Mouse (Mus musculus): ENCODE data around the gene Olfr1413. TPM values are rescaled to one million over a fixed set of nuclear protein-coding genes. Genes with fewer than 3 reads are reported as not detected.

Gene Olfr1413
- not detected in 2 replicates for total RNA-seq (2015)
- not detected in 2 replicates for total RNA-seq (2017)

DNA sequence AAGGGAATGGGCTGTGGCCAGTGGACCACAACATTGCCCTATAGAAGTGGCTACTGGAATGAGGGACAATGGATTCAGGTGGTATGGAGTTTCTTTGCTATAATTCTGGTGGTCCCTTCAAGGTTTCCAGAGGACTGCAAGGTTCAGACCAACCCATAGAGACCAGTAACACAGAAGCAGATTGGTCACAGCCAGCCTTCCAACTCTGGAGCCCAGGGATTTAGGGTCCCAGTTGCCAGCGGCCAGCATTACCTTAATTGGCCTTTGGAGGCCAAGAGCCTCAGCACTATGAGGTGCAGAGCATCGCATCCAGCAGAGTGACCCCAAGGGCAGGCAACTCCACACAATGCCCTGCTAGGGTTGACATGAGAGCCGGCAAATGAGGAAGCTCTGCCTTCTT is at the start of gene Olfr1413:
Gene Olfr1413 (plus strand): TSS at position 301 of the 400 bp plus-strand sequence.
- ATAC-seq (replicated peaks; ENCODE audit: poor library complexity) = no peak

DNA sequence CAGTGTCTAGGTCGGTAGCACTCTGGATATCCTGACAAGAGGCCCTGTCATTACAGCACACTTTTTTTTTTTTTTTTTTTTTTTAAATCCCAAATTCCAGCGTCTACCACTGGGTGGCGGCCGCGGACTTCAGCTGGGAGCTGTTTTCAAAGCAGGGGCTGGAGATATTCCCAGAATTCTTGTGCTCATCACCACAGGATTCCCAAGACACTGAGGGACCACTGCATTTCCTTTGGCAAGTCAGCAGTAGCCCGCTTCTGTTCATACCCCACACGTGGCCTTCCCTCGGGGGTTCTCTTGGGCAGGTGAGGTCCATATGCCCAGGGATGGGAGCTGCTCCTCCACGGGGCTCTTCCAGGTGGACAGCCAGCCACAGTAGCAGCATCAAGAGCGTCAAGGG is 49.7 kb upstream of the Olfr1413 start:
- ATAC-seq (replicated peaks; ENCODE audit: poor library complexity) = peak; percentile 55; the same call in 1 of the 2 replicates

DNA sequence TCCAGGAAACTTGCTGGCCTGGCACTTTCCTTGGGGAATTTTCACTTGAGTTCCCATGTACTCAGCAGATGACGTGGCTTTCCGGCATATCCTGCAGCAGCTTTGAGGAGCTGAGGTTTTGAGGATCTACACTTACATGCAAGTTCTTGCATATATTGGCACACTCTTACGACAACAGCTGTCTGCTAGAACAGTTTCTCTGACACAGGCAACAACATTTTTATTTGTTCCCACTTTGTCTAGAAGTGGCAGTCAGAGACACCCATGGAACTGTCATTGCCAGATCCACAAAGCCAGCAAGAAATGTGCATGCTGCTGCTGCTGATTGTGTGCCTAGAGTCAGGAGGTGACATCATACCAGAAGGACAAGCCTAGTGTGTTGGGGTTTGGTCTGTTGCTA is 47.4 kb upstream of the Olfr1413 start:
- no peak for ATAC-seq (replicated peaks; ENCODE audit: poor library complexity)

DNA sequence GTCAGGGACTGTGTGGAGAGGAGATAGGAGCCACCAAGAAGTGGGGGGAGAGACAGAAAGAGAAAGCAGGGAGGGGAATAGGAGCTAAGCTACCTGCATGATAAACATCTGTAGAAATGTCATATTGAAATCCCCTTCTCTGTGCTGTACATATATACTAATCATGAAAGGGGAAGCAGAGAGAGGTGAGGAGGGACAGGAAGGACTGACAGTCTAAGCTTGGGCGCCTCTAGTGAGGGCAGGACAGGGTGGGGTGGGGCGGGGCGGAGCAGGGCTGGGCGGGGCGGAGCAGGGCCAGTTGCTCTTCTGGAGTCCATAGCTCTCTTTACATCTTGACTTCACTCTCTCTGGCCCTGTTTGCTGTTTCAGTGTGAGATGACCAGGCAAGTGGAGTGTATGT is 34.1 kb upstream of the Olfr1413 start:
- ATAC-seq (replicated peaks; ENCODE audit: poor library complexity) = peak; percentile 60; the same call in 1 of the 2 replicates

DNA sequence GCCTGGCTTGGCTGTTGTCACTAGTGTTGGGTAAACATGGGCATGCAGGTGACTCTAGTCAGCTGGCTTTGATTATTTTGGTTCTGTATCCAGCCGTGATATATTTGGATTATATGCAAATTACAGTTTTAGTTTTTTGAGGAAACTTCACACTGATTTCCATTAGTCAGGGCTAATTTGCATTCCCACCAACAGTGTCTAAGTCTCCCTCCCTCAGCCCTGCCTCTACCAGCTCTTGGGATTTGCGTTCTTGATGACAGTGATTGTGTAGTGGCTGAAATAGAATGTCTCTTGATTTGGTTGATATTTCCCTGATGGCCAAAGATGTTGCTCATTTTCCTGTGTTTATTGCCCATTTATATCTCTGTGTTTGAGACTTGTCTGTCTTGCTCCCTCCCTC is 32.1 kb upstream of the Olfr1413 start:
- no peak for ATAC-seq (replicated peaks; ENCODE audit: poor library complexity)

DNA sequence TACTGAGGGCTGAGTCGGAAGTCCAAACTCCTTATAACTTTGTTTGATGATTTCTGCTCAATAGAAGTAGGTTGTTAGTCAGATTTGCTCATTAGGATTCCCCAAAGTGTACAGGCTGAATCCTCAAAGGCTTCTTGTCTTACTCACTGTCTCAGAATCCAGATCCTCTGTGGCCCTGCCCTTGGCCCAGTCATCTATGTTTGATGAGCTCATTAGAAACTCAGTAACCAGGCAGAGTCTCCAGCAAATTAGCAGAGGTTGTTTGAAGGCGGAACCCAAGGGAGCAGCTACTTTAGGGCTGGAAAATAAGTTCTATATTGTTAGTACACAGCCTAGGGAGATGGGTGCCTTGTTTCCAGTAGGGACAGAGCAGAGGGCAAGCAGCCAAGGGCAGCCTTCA is 25.2 kb upstream of the Olfr1413 start:
- no peak for ATAC-seq (replicated peaks; ENCODE audit: poor library complexity)

DNA sequence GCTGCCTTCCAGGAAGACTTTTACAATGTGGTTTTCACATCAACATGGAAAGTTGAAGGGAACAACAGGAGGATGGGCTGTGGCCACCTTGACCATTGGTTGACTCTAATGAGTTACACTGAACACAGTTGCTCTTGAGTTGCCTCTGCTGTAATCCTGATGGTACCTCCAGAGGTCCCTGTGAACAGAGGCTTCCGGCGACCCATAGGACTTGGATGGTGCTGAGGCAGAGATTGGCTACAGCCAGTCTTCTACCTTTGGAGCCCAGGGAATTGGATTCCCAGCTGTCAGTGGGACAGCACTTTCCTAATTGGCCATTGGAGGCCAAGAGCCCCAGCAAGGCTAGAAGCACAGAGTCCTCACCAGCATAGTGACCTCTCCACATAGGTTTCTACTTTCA is 14.4 kb downstream of the Olfr1413 start, which contains the start of gene Olfr1412:
Gene Olfr1412 (plus strand): TSS at position 301 of the 400 bp plus-strand sequence.
- no peak for ATAC-seq (replicated peaks; ENCODE audit: poor library complexity)

DNA sequence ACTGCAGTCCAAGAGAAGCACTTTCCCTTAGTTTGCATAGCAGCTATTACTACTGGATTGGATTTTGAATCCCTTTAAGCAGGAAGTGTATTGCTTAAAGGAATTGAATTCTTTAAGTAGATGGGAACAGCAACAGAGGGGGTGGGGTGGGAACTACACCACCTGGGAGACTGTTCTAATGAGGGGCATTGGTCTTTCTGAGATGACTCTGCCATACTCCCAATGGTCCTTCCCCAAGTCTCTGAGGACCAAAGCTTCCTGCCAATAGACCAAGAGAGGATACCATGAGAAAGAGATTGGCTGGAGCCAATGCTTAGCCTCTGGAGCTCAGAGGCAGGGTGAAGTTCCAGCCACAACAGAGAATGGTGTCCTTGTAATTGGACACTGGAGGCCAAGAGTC is 23.0 kb downstream of the Olfr1413 start, which contains the start of gene Olfr1411:
Gene Olfr1411 (plus strand): TSS at position 301 of the 400 bp plus-strand sequence.
- no peak for ATAC-seq (replicated peaks; ENCODE audit: poor library complexity)

DNA sequence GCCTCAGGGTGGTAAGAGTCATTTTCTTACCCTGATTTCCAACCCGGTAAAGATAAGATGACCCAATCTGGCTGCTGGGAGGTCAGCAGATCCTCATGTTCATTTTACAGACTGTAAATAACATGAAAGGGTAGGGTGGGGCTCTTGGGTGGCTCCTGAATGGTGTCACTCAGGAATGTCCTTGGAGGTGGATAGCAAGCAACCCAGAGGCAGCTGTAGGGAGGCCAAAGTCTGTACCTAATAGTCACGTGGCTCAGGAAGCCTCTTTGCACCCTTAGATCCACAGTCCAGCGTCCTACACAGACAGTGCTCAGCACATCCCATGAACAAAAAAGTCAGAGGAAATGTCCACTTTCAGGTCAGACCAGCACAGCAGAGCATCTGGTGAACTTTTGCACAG is 24.9 kb downstream of the Olfr1413 start:
- no peak for ATAC-seq (replicated peaks; ENCODE audit: poor library complexity)

DNA sequence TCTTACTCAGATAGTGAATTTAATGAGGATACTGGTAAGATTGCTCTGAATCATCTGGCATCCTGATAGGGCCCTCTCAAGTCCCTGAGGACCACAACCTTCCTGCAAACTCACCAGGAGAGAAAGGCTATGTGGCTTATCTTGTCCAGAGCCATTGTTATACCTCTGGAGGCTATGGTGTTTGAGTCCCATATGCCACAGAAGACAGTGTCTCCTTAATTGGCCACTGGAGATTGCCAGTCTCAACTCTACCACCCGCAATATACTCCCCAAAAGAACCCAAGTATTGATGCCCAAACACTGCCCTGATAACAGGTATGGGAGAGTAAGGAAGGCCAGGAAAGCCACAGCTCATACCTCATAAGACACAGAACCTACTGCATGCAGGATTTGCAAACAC is 34.4 kb downstream of the Olfr1413 start, which contains the start of gene Olfr1410:
Gene Olfr1410 (plus strand): TSS at position 301 of the 400 bp plus-strand sequence.
- ATAC-seq (replicated peaks; ENCODE audit: poor library complexity) = no peak

DNA sequence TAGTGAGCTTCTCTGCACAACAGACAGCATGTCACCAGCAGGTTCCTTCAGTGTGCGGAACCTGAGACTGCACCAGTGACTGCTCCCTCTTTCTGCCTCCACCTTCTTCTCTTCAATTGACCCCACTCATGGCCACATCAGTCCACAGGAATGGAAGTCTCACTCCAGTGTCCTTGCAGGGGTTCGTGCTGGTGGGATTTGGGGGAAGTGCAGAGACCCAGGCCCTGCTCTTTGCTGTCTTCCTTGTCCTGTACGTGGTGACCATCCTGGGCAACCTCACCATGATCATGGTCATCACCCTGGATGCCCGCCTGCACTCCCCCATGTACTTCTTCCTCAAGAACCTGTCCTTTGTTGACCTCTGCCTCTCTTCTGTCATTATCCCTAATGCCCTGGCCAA is 36.6 kb downstream of the Olfr1413 start:
- no peak for ATAC-seq (replicated peaks; ENCODE audit: poor library complexity)

DNA sequence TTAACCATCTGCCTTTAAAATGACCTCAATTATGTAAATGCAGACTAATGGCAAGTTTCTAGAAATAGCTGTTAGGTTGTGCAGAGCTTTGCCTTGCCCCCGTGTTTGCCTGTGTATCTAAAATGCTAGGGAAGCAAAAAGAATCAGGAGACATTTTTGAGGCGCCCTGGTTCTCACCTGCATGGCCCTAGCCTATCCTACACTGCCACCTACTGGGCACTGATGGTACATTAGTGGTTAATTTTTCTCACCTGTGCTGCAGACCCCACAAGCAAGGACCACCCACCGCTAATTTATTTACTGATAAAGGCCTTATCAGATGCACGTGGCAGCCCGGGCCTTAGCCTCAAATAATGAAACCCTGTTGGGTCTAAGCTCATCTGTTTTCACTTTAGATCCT is 39.9 kb downstream of the Olfr1413 start:
- ATAC-seq (replicated peaks; ENCODE audit: poor library complexity) = peak; percentile 76

DNA sequence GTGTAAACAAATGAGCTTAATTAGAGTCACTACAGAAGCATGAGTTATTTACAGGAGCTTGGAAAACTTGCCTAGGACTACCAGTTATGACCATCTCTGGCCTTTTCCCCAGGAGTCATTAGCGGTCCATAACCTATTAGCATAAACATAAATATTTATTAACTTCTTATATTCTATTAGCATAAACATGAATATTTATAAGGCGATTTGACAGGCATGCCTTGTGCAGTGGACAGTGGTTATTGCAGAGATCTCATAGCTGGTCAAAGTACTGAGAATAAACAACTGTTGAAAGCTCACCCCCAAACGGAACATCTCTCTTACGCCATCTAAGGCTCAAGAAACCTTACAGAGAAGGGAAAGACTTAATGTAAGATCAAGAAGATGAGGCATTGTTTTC is 42.1 kb downstream of the Olfr1413 start:
- no peak for ATAC-seq (replicated peaks; ENCODE audit: poor library complexity)

DNA sequence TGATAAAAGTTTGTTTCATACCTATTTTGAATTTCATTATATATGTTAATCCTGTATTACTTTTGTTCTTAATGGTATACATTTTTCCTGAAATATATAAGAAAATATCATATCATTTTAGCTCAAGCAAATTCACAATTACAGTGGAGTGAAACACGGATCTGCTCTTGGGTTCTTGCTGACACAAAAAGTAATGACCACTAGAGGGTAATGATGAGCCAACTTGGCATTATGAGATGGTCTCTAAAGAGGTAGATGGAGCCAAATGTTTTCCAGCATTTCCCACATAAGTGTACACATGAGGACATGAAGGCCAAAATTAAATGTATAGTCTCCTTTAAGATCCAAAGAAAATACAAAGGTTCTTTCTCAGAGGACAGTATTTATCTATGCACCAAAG is 43.4 kb downstream of the Olfr1413 start:
- no peak for ATAC-seq (replicated peaks; ENCODE audit: poor library complexity)

DNA sequence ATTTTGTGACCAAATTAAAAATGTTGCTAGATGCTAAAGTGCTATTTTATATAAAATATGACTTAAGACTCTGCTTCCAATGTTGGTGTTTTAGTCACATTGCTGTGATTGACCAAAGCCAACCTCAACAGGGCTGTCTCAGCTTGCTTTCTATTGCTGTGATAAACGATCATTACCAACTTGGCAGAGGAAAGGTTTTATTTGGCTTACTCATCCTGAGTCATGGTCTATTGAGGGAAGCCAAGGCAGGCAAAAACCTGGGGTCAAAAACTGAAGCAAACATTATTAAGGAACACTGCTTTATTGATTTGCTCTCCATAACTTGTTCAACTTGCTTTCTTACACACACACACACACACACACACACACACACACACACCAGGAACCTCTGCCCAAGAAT is 44.9 kb downstream of the Olfr1413 start:
- no peak for ATAC-seq (replicated peaks; ENCODE audit: poor library complexity)

DNA sequence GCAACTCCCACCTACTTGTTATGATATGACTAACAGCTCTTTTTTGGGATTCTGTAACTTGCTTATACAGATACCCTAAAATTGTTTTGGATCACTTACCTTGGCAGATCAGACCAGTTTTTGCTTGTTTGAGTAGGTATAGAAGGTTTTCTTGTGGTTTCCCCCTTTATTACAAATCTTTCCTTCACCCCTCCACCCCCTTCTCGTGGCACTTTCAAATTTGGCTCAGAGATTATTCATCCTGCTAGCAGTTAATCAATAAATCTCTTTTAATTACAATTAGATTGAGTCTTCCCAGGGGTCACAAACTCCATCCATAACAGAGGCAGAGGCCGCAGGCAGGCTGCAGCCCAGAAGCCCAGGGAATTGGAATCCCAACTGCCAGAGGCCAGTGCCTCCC is 46.4 kb downstream of the Olfr1413 start, which contains the start of gene Olfr12:
Gene Olfr12 (plus strand): TSS at position 301 of the 400 bp plus-strand sequence.
- ATAC-seq (replicated peaks; ENCODE audit: poor library complexity) = no peak

DNA sequence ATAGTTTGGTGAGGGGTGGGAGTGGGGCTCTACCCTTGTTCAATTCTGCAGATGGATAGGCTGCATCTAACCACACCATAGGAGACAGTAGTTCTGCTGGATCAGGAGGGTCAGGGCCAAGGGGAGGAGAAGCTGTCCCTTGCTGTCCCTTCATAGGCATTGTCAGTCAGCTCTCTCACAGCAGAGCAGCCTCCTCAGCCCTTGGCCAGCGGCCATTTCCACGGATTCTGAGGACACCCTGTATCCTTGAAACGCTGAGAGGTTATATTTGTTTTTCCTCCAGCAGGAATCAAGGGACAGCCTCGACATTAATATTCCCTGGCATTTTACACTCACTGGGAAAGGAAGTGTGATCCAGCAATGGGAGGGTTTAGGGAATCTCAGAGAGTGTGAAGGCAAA is 47.2 kb downstream of the Olfr1413 start:
- ATAC-seq (replicated peaks; ENCODE audit: poor library complexity) = no peak

Other genes with a start within 250 kb of the Olfr1413 start
- 175 TPM in 2 replicates for gene Ndufa10, start 97.5 kb upstream of the Olfr1413 start, total RNA-seq (2015)
- 101 and 110 TPM in 2 replicates for gene Ndufa10, start 97.5 kb upstream of the Olfr1413 start, total RNA-seq (2017)
- gene Olfr1416, start 86.2 kb upstream of the Olfr1413 start, total RNA-seq (2015) = not detected in 2 replicates
- gene Olfr1416, start 86.2 kb upstream of the Olfr1413 start, total RNA-seq (2017) = not detected in 2 replicates
- gene Olfr1415, start 75.2 kb upstream of the Olfr1413 start, total RNA-seq (2015) = not detected in 2 replicates
- gene Olfr1415, start 75.2 kb upstream of the Olfr1413 start, total RNA-seq (2017) = not detected in 2 replicates
- not detected in 2 replicates for gene Olfr1414, start 52.7 kb upstream of the Olfr1413 start, total RNA-seq (2015)
- not detected in 2 replicates for gene Olfr1414, start 52.7 kb upstream of the Olfr1413 start, total RNA-seq (2017)
- gene Olfr1412, start 14.5 kb downstream of the Olfr1413 start, total RNA-seq (2015) = not detected in 2 replicates
- not detected in 2 replicates for gene Olfr1412, start 14.5 kb downstream of the Olfr1413 start, total RNA-seq (2017)
- not detected in 2 replicates for gene Olfr1411, start 23.1 kb downstream of the Olfr1413 start, total RNA-seq (2015)
- gene Olfr1411, start 23.1 kb downstream of the Olfr1413 start, total RNA-seq (2017) = not detected in 2 replicates
- not detected in 2 replicates for gene Olfr1410, start 34.5 kb downstream of the Olfr1413 start, total RNA-seq (2015)
- not detected in 2 replicates for gene Olfr1410, start 34.5 kb downstream of the Olfr1413 start, total RNA-seq (2017)
- gene Olfr12, start 46.5 kb downstream of the Olfr1413 start, total RNA-seq (2015) = not detected in 2 replicates
- not detected in 2 replicates for gene Olfr12, start 46.5 kb downstream of the Olfr1413 start, total RNA-seq (2017)
- gene Cops9, start 70.7 kb downstream of the Olfr1413 start, total RNA-seq (2015) = 149 and 186 TPM in 2 replicates
- 108 and 180 TPM in 2 replicates for gene Cops9, start 70.7 kb downstream of the Olfr1413 start, total RNA-seq (2017)
- 2.4 and 5.2 TPM in 2 replicates for gene Otos, start 77.5 kb downstream of the Olfr1413 start, total RNA-seq (2015)
- 2.7 and 5.0 TPM in 2 replicates for gene Otos, start 77.5 kb downstream of the Olfr1413 start, total RNA-seq (2017)